Mouse (Mus musculus) hindbrain, postnatal 0 days (tissue): ENCODE measurements around the gene Metrnl. TPM values are rescaled to one million over a fixed set of nuclear protein-coding genes. Genes with fewer than 3 reads are reported as not detected.
A peak's percentile ranks its signal among the peaks of the same experiment; 100 is the strongest.

ENCODE experiments used
- ATAC-seq: fragments of 200-750 bp; cut with Nextera tagmentation; 2 replicates; pipeline ENCODE4 v1.8.0; 2017; ENCODE audit warnings: mild to moderate bottlenecking, moderate TSS enrichment, moderate library complexity
- DNase-seq: peaks from one replicate; pipeline ENCODE4 v3.0.0-alpha.2; 2015; ENCODE audit warnings: low spot score
- H3K27ac ChIP-seq: fragments of 300-500 bp; sonication (generic); 2 replicates; pipeline ENCODE4 v1.5.1; 2014; ENCODE audit warnings: mild to moderate bottlenecking
- H3K27me3 ChIP-seq: fragments of 300-500 bp; sonication (generic); 2 replicates; pipeline ENCODE4 v1.6.1; 2014; ENCODE audit warnings: low read length, mixed read lengths; ENCODE audit not compliant: insufficient read depth
- H3K36me3 ChIP-seq: fragments of 300-500 bp; sonication (generic); 2 replicates; pipeline ENCODE4 v1.6.1; 2014; ENCODE audit warnings: low read length, mixed read lengths; ENCODE audit not compliant: insufficient read depth
- H3K4me1 ChIP-seq: fragments of 300-500 bp; sonication (generic); 2 replicates; pipeline ENCODE4 v1.6.1; 2014; ENCODE audit warnings: antibody characterized with exemption, low read length, mixed read lengths; ENCODE audit not compliant: insufficient read depth
- H3K4me2 ChIP-seq: fragments of 300-500 bp; sonication (generic); 2 replicates; pipeline ENCODE4 v1.6.1; 2014; ENCODE audit warnings: low read depth, mild to moderate bottlenecking, low read length, moderate library complexity, mixed read lengths
- H3K4me3 ChIP-seq: fragments of 300-500 bp; sonication (generic); 2 replicates; pipeline ENCODE4 v1.5.1; 2014; ENCODE audit warnings: low read length
- H3K9ac ChIP-seq: fragments of 300-500 bp; sonication (generic); replicated peaks from 2 replicates; pipeline ENCODE4 v1.6.1; 2014; ENCODE audit warnings: mild to moderate bottlenecking, low read length, moderate library complexity, mixed read lengths
- H3K9me3 ChIP-seq: fragments of 300-500 bp; sonication (generic); 2 replicates; pipeline ENCODE4 v1.6.1; 2016; ENCODE audit warnings: low read length, mixed read lengths
- CTCF ChIP-seq: IDR thresholded peaks from 2 replicates; pipeline ENCODE4 v1.5.1; 2016; ENCODE audit warnings: antibody characterized with exemption, control low read depth, low read depth
- WGBS: fragments of 180-500 bp; shearing (Covaris S2); extraction: QIAGEN DNeasy Blood & Tissue Kit; methylation state at CpG from one replicate; pipeline ENCODE4 v1.1.7; 2014; 5-methylcytosine and 5-hydroxymethylcytosine counted together
- polyA plus RNA-seq: library from polyadenylated mRNA; unstranded; fragments of >200 nt; fragmentation: Nextera tagmentation; extraction: Ambion mirVana; gene quantifications from 2 replicates; pipeline ENCODE4 v1.2.1, GENCODE M21; 2015
- total RNA-seq: library from RNA; depleted of rRNA; stranded (reverse); fragments of >200 nt; gene quantifications from 2 replicates; pipeline ENCODE4 v1.2.3, GENCODE M21; 2014

The Metrnl gene
- total and polyA plus RNA-seq, 2 experiments from 2014 or later, result 19.5 to 33.2 TPM

DNA sequence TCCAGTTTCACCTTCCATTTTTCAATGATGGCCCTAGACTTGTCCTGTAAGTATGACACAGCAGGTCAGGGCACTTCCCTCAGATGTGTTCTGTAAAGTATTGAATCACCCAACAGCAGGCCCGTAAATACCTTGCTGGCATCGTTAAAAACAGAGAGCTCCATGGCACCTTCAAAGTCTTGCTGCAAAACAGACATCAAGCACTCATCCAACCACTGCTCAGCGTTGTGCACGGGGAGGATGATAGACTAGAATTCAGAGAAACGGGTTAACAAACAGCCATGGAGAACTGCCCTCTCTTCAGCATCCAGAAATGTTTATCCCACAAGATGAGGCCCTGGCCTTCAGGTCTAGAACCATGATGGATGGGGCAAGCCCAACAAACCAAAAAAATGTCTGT is 30.4 kb upstream of the Metrnl start:
- no peaks in the 10 kb centered on the region for H3K9me3 ChIP-seq
- 95% methylated on average over 5 of the region's 5 CpGs for WGBS
- TF ChIP-seq CTCF, result no peak
- no peaks in the 10 kb centered on the region for H3K27me3 ChIP-seq
- no peak for DNase-seq
- no peak overlapping the region for H3K4me2 ChIP-seq
- ATAC-seq, result no peak
- 0 out of 2 replicates have a peak, but pooled peaks cover 9% of the 10 kb centered on the region for H3K4me1 ChIP-seq
- no peaks in the 10 kb centered on the region for H3K36me3 ChIP-seq
- no peak overlapping the region for H3K27ac ChIP-seq
- no peak overlapping the region for H3K4me3 ChIP-seq
- no peak overlapping the region for H3K9ac ChIP-seq

DNA sequence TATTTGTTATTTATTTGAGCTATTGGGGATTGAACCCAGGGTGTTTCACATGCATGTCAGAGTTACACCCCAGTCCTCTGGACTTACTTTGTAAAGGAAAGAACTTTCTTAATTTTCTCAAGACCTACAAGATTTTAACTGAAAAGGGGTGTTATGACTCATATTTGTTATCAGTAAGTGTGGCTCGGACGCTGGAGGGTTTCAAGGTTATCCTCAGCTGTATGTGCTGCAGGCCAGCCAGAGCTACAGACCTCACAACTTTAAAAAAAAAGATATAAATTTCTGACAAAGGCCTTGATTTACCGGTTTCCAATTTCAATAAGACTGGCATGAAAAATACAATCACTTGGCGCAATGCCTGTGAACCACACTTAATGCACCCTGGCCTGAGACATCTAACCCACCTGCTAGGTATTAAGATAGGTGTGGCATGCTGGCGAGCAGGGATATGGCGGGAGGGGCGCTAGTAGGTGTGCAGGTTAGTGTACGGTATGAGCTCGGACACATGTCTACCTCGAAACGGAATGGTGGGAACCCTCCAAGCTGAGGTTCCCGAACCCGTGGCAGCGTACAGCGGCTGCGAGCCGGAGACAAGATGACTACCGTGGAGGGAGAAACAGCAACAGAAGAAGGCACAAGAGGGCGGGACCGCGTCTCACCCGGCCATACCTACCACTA is 28.9 kb upstream of the Metrnl start:
- H3K36me3 ChIP-seq, result no peaks in the 10 kb centered on the region

DNA sequence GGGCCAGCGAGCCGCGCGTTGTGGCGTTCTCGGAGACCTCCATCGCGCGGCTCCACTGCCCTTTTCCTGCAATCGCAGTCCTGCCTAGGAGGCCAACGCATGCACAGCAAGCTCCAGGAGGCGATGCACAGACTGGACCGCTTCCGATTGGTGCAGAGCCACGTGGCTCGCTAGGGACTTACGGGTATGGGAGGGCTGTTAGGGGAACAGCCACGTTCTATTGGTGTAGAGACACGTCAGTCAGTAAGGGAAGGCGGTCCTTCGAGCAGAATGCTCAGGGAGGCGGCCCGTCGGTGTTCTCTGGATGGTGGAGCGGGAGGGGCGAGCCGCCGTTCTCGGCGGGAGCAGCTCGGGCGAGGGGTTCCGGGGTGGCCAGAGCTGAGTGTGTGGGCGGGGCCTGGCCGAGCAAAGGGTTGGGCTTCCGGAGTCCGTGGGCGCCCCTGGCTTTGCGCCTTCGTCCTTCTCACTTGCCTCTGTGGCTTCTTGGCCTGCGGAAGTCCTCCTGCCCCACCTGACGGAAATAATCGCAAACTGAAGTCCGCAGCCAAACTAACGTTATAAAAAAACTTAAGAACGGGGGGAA is 28.3 kb upstream of the Metrnl start, which contains the start of gene B3gntl1:
TSS of gene B3gntl1 (minus strand) at position 164 of the 583 bp plus-strand sequence.
- Histone ChIP-seq H3K4me1 (0 out of 2 replicates have a peak, but pooled peaks cover 9% of the 10 kb centered on the region), H3K9me3 (no peaks in the 10 kb centered on the region), H3K9ac (peak within 1 kb of the TSS; percentile 78), H3K27me3 (no peaks in the 10 kb centered on the region), H3K27ac (peak within 1 kb of the TSS; percentile 98), H3K4me2 (peak within 1 kb of the TSS; percentile 90), H3K36me3 (no peaks in the 10 kb centered on the region), H3K4me3 (peak within 1 kb of the TSS; percentile 69)
- DNase-seq, result peak; percentile 99
- TF ChIP-seq CTCF, result peak; percentile 68
- peak; percentile 100 for ATAC-seq
- 2% methylated on average over 46 of the region's 46 CpGs for WGBS

More for the DNA sequence above, 28.9 kb upstream of the Metrnl start:
- no peaks in the 10 kb centered on the region for H3K27me3 ChIP-seq
- H3K27ac ChIP-seq, result peak overlapping the region; percentile 98
- peak overlapping the region; percentile 69 for H3K4me3 ChIP-seq
- no peak for TF ChIP-seq CTCF
- no peaks in the 10 kb centered on the region for H3K9me3 ChIP-seq
- H3K4me1 ChIP-seq, result 0 out of 2 replicates have a peak, but pooled peaks cover 9% of the 10 kb centered on the region
- H3K9ac ChIP-seq, result peak overlapping the region; percentile 78
- ATAC-seq (no peak), DNase-seq (no peak)
- H3K4me2 ChIP-seq, result peak overlapping the region; percentile 90
- WGBS, result 4% methylated on average over 21 of the region's 22 CpGs

GRCm38 (mm10) chr11:121673629-121674028 is 27.7 kb upstream of the Metrnl start:
- WGBS, result 69% methylated on average over 7 of the region's 7 CpGs
- ATAC-seq, result no peak
- H3K9me3 ChIP-seq, result no peaks in the 10 kb centered on the region

GRCm38 (mm10) chr11:121676836-121677235 is 24.5 kb upstream of the Metrnl start:
- DNase-seq (no peak), ATAC-seq (no peak)
- H3K9me3 ChIP-seq, result no peaks in the 10 kb centered on the region
- TF ChIP-seq CTCF, result no peak
- WGBS, result 95% methylated on average over 2 of the region's 2 CpGs
- H3K36me3 ChIP-seq, result no peaks in the 10 kb centered on the region
- H3K27me3 ChIP-seq, result no peaks in the 10 kb centered on the region
- H3K4me2 ChIP-seq, result no peak overlapping the region
- H3K4me3 ChIP-seq, result no peak overlapping the region
- no peak overlapping the region for H3K27ac ChIP-seq
- 0 out of 2 replicates have a peak, but pooled peaks cover 9% of the 10 kb centered on the region for H3K4me1 ChIP-seq
- H3K9ac ChIP-seq, result no peak overlapping the region

More at GRCm38 (mm10) chr11:121673629-121674028, 27.7 kb upstream of the Metrnl start:
- H3K27me3 ChIP-seq, result no peaks in the 10 kb centered on the region
- H3K4me1 ChIP-seq, result 0 out of 2 replicates have a peak, but pooled peaks cover 9% of the 10 kb centered on the region
- no peak for TF ChIP-seq CTCF
- DNase-seq, result peak; percentile 13
- H3K36me3 ChIP-seq, result no peaks in the 10 kb centered on the region
- H3K9ac ChIP-seq, result peak overlapping the region; percentile 78
- H3K4me3 ChIP-seq, result peak overlapping the region; percentile 69
- peak overlapping the region; percentile 90 for H3K4me2 ChIP-seq
- peak overlapping the region; percentile 98 for H3K27ac ChIP-seq

DNA sequence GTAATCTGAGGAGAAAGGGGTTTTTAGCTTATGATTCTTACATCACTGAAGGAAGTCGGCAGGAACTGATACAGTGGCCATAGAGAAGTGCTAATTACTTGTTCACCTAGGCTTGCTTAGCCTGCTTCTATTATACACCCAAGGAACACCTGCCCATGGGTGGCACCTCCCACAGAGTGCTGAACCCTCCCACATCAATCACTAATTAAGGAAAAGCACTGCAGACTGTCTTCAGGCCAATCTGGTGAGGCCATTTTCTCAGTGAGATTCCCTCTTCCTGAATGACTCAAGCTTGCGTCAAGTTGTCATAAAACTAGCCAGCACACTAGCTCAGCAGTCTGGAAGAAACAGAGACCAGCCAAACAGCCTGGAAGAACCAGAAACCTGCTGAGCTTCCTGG is 21.8 kb upstream of the Metrnl start:
- H3K9me3 ChIP-seq, result no peaks in the 10 kb centered on the region
- no peak for TF ChIP-seq CTCF
- H3K4me1 ChIP-seq, result peaks cover 6% of the 10 kb centered on the region; the same call in 1 of the 2 replicates
- H3K4me2 ChIP-seq, result no peak overlapping the region
- no peaks in the 10 kb centered on the region for H3K27me3 ChIP-seq
- no peak overlapping the region for H3K4me3 ChIP-seq
- no peak for ATAC-seq
- H3K9ac ChIP-seq, result no peak overlapping the region
- WGBS, result 85% methylated on average over 2 of the region's 2 CpGs
- H3K27ac ChIP-seq, result no peak overlapping the region
- no peaks in the 10 kb centered on the region for H3K36me3 ChIP-seq
- no peak for DNase-seq

GRCm38 (mm10) chr11:121680750-121681149 is 20.6 kb upstream of the Metrnl start:
- no peaks in the 10 kb centered on the region for H3K36me3 ChIP-seq
- ATAC-seq (no peak), DNase-seq (no peak)
- no peak overlapping the region for H3K9ac ChIP-seq
- no peaks in the 10 kb centered on the region for H3K9me3 ChIP-seq
- no peak overlapping the region for H3K4me2 ChIP-seq
- TF ChIP-seq CTCF, result peak; percentile 46
- peaks cover 6% of the 10 kb centered on the region; the same call in 1 of the 2 replicates for H3K4me1 ChIP-seq
- no peaks in the 10 kb centered on the region for H3K27me3 ChIP-seq
- 80% methylated on average over 5 of the region's 5 CpGs for WGBS
- H3K27ac ChIP-seq, result no peak overlapping the region
- no peak overlapping the region for H3K4me3 ChIP-seq
